Mouse (Mus musculus) forebrain, embryonic 13.5 days (tissue): Measurements from ENCODE around the gene Degs1. TPM values are rescaled to one million over a fixed set of nuclear protein-coding genes. Genes with fewer than 3 reads are reported as not detected.

Experiments
- ATAC-seq: fragments of 200-750 bp; cut with Nextera tagmentation; 2 replicates; pipeline ENCODE4 v1.8.0; 2017
- H3K27ac ChIP-seq: fragments of 300-500 bp; sonication (generic); 2 replicates; pipeline ENCODE4 v1.5.1; 2015; ENCODE audit warnings: inconsistent platforms, mild to moderate bottlenecking, moderate library complexity
- H3K27me3 ChIP-seq: fragments of 300-500 bp; sonication (generic); 2 replicates; pipeline ENCODE4 v1.6.1; 2015; ENCODE audit warnings: mild to moderate bottlenecking, inconsistent platforms
- H3K36me3 ChIP-seq: fragments of 300-500 bp; sonication (generic); 2 replicates; pipeline ENCODE4 v1.6.1; 2015; ENCODE audit warnings: mild to moderate bottlenecking, inconsistent platforms; ENCODE audit not compliant: poor library complexity, severe bottlenecking
- H3K4me1 ChIP-seq: fragments of 300-500 bp; sonication (generic); 2 replicates; pipeline ENCODE4 v1.6.1; 2015; ENCODE audit warnings: inconsistent platforms
- H3K4me2 ChIP-seq: fragments of 300-500 bp; sonication (generic); 2 replicates; pipeline ENCODE4 v1.6.1; 2015; ENCODE audit warnings: inconsistent platforms, mild to moderate bottlenecking, moderate library complexity
- H3K4me3 ChIP-seq: fragments of 300-500 bp; sonication (generic); 2 replicates; pipeline ENCODE4 v1.5.1; 2015; ENCODE audit warnings: mild to moderate bottlenecking, inconsistent platforms
- H3K9ac ChIP-seq: fragments of 300-500 bp; sonication (generic); 2 replicates; pipeline ENCODE4 v1.6.1; 2015; ENCODE audit warnings: mild to moderate bottlenecking, inconsistent platforms
- H3K9me3 ChIP-seq: fragments of 300-500 bp; sonication (generic); replicated peaks from 2 replicates; pipeline ENCODE4 v1.6.1; 2016; ENCODE audit warnings: inconsistent platforms
- WGBS: fragments of 180-500 bp; shearing (Covaris S2); methylation state at CpG from one replicate; pipeline ENCODE4 v1.1.7; 2015; 5-methylcytosine and 5-hydroxymethylcytosine counted together
- polyA plus RNA-seq: library from polyadenylated mRNA; unstranded; fragments of >200 nt; fragmentation: Nextera tagmentation; extraction: Ambion mirVana; gene quantifications from 2 replicates; pipeline ENCODE4 v1.2.1, GENCODE M21; 2015

The Degs1 gene
- polyA plus RNA-seq, 1 experiment from 2014 or later = 49.3 TPM

DNA sequence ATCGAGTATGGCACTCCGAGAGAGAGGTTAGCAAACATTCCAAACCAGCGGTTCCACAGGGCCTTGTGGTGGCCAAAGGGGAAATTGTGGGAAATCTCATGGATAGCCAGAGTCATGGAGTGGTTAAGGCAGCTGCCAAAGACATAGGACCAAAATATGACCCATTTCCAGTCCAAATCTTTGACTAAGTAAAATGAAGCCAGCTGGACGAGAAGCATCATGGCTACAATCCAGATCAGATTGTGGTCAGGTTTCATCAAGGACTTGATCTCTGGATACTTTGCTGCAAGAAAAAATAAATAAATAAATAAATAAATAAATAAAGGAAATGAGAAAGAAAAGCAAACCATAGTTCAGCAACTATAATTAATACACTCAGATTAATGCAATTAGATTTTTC is 3.2 kb downstream of the Degs1 start:
- Histone ChIP-seq H3K36me3 (peaks cover 42% of the 10 kb centered on the region), H3K9ac (no peak overlapping the region), H3K4me2 (no peak overlapping the region), H3K27me3 (peaks cover 9% of the 10 kb centered on the region), H3K4me1 (peaks cover 20% of the 10 kb centered on the region), H3K9me3 (no peaks in the 10 kb centered on the region), H3K27ac (no peak overlapping the region), H3K4me3 (no peak overlapping the region)
- WGBS = 94% methylated on average over 4 of the region's 4 CpGs
- ATAC-seq = no peak

DNA sequence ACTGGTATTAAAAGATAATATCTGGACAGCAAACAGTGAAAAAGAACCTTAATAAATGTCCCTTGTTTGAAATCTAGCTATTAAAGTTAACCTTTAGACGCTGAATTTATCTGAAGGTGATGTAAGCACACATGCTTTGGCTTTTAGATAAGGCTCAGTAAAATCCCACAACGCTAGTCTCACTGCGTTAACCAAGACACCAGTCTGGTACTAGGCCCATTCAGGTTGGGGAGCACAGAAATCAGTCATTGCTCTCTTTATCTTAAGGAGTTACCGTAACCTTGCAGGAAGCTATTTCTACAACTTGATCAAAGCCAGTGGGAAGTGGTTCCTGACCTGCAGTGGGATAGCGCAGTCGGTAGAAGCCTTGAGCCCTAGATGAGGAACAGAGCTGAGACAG is 7.5 kb downstream of the Degs1 start:
- no peak overlapping the region for H3K4me2 ChIP-seq
- no peaks in the 10 kb centered on the region for H3K27me3 ChIP-seq
- no peak overlapping the region for H3K27ac ChIP-seq
- WGBS = 93% methylated on average over 6 of the region's 6 CpGs
- H3K9ac ChIP-seq = no peak overlapping the region
- ATAC-seq = no peak
- no peaks in the 10 kb centered on the region for H3K4me1 ChIP-seq
- no peak overlapping the region for H3K4me3 ChIP-seq
- H3K36me3 ChIP-seq = peaks cover 49% of the 10 kb centered on the region
- no peaks in the 10 kb centered on the region for H3K9me3 ChIP-seq

DNA sequence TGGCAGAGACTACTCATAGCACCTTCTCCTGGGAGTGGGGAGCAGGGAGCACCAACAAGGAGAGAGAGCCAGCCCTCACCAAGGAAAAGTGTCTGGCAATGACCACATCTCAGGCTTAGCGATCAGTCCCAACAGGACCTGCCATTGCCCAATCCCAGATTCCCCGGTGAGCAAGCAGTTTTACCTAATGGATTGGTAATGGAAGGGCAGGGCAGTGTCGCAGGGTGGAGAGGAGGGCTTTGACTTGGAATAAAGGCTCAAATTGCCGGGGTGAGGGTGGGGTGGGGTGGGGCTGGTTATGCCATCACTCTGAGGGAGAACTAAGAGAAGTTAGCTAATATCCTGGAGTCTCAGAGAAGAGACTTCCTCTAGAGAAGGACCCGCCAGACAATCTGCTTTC is 11.0 kb downstream of the Degs1 start:
- Histone ChIP-seq H3K9ac (no peak overlapping the region), H3K27me3 (no peaks in the 10 kb centered on the region), H3K4me1 (peaks cover 14% of the 10 kb centered on the region), H3K36me3 (peaks cover 24% of the 10 kb centered on the region), H3K9me3 (no peaks in the 10 kb centered on the region), H3K4me2 (no peak overlapping the region), H3K27ac (no peak overlapping the region), H3K4me3 (no peak overlapping the region)
- ATAC-seq = no peak
- 86% methylated on average over 5 of the region's 5 CpGs for WGBS

DNA sequence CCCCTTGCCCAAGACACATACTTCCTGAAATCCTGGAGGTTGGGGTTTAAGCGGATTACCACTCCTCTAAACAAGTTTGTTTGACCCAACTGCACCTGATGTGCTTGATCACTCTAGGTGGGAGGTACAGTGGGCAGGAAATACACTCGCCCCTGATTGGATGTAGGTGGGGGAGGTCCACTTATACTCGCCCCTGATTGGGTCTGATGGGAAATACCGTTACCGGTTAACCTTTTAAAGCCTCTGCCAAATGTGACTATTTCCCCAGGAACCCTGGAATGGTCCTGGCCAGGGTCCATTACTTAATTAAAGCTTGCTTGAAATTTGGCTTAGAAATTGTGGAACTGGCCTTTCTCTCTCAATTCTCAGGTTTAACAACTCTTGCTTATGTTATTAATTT is 11.5 kb downstream of the Degs1 start:
- ATAC-seq = no peak
- no peak overlapping the region for H3K27ac ChIP-seq
- H3K27me3 ChIP-seq = no peaks in the 10 kb centered on the region
- H3K4me3 ChIP-seq = no peak overlapping the region
- H3K9ac ChIP-seq = no peak overlapping the region
- H3K36me3 ChIP-seq = peaks cover 20% of the 10 kb centered on the region
- no peak overlapping the region for H3K4me2 ChIP-seq
- H3K9me3 ChIP-seq = no peaks in the 10 kb centered on the region
- 83% methylated on average over 5 of the region's 5 CpGs for WGBS
- peaks cover 14% of the 10 kb centered on the region for H3K4me1 ChIP-seq

DNA sequence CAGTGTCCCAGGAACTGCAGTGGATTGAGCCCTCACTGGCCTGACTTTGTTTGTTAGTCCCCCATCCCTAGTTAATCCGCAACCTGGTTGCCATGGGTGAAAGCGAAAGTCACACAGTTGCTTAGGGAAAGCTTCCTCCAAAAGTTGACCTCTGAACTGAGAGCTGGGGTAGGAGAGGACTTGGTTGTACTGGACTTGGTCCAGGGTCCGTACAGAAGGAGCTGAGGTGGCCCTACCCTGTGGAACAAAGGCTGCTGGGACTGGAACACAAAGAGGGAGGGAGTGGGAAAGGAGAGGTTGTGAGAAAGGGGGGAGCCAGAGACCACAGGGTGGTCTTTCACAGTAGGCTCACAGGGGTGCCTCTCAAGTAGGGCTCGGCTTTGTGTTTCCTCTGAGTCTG is 14.3 kb downstream of the Degs1 start:
- Histone ChIP-seq H3K27ac (no peak overlapping the region), H3K9me3 (no peaks in the 10 kb centered on the region), H3K36me3 (peaks cover 4% of the 10 kb centered on the region; the same call in 1 of the 2 replicates), H3K4me1 (peaks cover 14% of the 10 kb centered on the region), H3K4me3 (no peak overlapping the region), H3K4me2 (no peak overlapping the region), H3K27me3 (no peaks in the 10 kb centered on the region), H3K9ac (no peak overlapping the region)
- peak; percentile 69; the same call in 1 of the 2 replicates for ATAC-seq
- 24% methylated on average over 4 of the region's 4 CpGs for WGBS

DNA sequence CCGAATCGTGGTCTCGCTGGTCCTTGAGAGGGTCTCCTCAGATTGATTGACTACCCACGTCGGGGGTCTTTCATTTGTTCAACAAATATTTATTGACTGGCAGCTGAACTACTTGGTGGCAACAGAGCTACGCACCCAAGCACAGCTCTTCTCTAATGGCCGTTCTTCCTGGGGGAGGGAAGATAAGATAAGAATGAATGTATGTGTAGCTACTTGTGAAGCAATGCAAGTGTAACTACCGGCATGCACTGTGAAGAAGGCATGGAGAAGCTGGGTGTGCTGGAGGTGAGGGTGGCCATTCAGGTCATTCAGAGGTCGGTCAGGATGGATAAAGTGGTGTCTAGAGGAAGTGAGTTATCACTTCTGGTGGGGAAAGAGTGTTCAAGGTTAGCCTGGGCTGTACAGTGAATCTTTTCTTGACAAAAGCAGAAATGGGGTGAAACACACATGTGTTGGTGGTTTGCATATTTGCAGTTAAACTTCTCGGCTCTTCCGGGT is 16.5 kb downstream of the Degs1 start:
- Histone ChIP-seq H3K4me2 (no peak overlapping the region), H3K4me3 (no peak overlapping the region), H3K27ac (no peak overlapping the region), H3K9ac (no peak overlapping the region), H3K36me3 (no peaks in the 10 kb centered on the region), H3K4me1 (peaks cover 14% of the 10 kb centered on the region), H3K9me3 (no peaks in the 10 kb centered on the region), H3K27me3 (no peaks in the 10 kb centered on the region)
- ATAC-seq = no peak
- WGBS = 94% methylated on average over 11 of the region's 11 CpGs

DNA sequence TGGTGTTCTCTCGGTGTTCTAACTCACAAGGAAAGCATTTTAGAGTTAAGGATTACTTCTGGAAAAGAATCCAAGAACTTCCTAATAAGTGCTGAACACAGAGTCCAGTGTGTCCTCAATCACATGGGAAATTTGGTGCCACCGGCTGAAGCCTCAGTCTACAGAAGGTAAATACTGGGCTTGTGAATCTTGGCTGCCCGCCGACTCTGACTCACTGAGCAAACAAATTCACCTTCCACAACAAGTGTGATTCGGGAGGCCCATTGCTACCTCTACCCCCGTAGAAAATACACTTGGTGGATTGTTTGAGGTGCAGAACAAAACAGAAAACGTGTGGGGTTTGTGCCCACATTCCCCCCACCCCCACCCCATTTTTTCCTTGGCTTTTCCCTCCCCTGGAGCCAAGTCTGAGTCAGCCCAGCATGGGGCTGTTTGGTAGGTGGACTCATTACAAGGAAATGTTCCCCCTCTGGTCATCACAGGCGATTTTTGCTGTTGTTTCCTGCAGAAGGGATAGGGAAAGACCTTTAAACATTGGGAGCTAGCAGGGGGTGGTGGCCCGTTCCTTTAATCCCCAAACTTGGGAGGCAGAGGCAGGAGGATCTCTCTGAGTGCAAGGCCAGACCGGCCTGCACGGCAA is 26.4 kb downstream of the Degs1 start:
- H3K27me3 ChIP-seq = no peaks in the 10 kb centered on the region
- 93% methylated on average over 11 of the region's 11 CpGs for WGBS
- no peak overlapping the region for H3K4me2 ChIP-seq
- peaks cover 9% of the 10 kb centered on the region for H3K4me1 ChIP-seq
- no peak overlapping the region for H3K9ac ChIP-seq
- no peak overlapping the region for H3K27ac ChIP-seq
- H3K36me3 ChIP-seq = no peaks in the 10 kb centered on the region
- no peak for ATAC-seq
- H3K4me3 ChIP-seq = no peak overlapping the region
- H3K9me3 ChIP-seq = no peaks in the 10 kb centered on the region

DNA sequence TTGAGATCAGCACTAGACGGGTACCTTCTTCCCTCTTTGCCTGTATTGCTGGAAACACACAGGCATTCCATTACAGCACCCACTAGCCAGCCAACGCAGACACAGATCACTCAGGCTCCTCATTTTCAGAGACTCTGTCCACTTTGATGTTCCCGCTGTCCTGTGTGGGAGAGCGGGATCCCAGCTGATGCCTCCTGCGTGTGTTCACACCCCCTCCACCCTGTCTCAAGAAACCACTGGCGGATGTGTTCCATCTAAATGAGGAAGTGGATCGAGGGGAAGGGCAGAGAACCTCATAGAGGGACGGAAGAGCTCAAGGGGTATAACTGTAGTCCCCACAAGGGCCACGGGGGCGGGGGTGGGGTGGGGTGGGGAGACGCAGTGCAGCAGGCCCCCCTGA is 27.6 kb downstream of the Degs1 start:
- Histone ChIP-seq H3K4me3 (no peak overlapping the region), H3K27ac (no peak overlapping the region), H3K4me2 (no peak overlapping the region), H3K9ac (no peak overlapping the region), H3K36me3 (no peaks in the 10 kb centered on the region), H3K27me3 (no peaks in the 10 kb centered on the region), H3K9me3 (no peaks in the 10 kb centered on the region), H3K4me1 (peaks cover 9% of the 10 kb centered on the region)
- WGBS = 88% methylated on average over 11 of the region's 11 CpGs
- no peak for ATAC-seq

DNA sequence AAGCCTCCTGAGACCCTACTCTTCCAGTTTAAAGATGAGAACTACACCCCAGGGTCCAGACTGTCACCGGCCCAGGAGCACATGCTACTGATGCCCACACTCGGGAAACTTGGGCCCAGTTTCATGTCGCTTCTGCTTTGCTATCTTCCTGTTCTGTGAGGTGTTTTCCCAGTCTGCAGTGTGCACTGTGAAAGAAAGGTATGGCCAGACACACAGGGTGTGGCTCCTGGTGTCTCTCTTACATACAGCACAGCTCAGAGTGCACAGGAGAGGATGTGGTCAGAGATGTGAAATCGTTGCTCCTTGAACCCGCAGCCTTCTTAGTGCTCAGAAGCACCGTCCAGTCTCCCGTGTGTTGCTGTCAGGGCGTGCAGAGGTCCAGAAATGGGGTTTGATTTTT is 28.0 kb downstream of the Degs1 start:
- Histone ChIP-seq H3K4me2 (no peak overlapping the region), H3K4me1 (peaks cover 12% of the 10 kb centered on the region), H3K9me3 (no peaks in the 10 kb centered on the region), H3K36me3 (no peaks in the 10 kb centered on the region), H3K27me3 (0 out of 2 replicates have a peak, but pooled peaks cover 3% of the 10 kb centered on the region), H3K9ac (no peak overlapping the region), H3K27ac (no peak overlapping the region), H3K4me3 (no peak overlapping the region)
- no peak for ATAC-seq
- 99% methylated on average over 8 of the region's 8 CpGs for WGBS

DNA sequence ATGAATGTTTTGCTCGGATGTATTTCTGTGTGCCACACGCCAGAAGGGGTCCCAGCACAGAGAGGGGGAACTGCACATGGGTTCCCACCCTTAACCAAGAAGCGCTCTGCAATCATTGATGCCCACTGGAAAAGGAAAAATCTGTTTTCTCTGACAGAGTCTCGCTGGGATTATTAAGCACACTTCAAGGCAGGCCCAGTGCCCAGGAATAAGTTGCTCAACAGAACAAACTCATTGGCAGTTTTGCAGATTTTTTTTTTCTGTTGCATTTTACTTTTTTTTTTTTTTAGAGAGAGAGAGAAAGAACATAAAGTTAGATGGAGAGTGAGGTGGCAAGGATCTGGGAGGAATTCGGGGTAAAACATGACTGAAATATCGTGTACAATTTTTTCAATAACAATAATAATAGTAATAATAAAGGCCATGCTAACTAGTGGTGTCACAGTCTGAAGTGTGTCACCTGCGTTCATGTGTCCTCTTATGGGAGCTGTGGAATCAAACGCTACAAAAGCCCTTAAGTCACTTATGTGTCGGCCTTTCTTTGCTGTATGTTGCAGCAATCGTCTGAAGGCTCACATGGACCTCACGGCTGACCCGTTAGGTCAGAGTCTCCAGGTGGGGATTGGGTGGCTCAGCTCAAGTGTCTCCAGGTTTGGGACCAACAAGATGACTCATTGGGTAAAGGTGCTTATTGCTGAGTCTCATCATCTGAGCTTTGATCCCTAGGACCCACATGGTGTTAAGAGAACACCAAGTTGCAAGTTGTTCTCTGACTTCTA is 28.7 kb downstream of the Degs1 start:
- Histone ChIP-seq H3K4me1 (peaks cover 18% of the 10 kb centered on the region), H3K27me3 (0 out of 2 replicates have a peak, but pooled peaks cover 3% of the 10 kb centered on the region), H3K36me3 (no peaks in the 10 kb centered on the region), H3K4me2 (no peak overlapping the region), H3K9ac (no peak overlapping the region), H3K27ac (no peak overlapping the region), H3K4me3 (no peak overlapping the region), H3K9me3 (no peaks in the 10 kb centered on the region)
- ATAC-seq = no peak
- 95% methylated on average over 12 of the region's 12 CpGs for WGBS

DNA sequence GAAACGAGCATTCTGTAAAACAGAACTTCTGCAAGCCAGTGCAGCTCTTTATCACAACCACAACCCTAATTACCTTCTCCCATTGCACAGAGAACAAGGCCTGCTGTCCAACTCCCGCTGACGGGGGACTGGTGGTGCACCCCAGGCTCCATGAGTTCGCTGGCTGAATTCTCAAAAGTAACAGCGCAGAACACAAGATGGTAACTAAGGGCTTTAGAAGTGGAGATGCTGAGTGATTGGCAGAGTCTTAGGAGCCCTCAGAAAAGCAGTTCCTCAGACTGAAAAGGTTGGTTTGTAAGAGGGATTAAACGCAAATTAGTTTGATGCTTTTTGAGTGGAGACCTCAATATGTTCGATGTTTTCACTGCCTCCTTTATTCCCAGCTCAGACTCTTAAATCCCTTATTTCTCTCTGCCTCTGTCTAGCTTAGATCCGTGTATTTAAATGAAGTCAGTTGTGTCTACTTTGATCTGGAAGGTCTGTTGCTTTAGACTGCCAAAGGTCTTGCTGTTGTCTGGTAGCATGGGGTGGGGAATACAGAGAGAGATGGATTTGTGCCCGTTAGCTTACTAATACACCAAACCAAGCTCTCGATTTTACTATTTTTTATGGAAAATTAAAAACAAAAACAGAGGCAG is 30.0 kb downstream of the Degs1 start:
- no peak overlapping the region for H3K4me2 ChIP-seq
- ATAC-seq = peak; percentile 87
- no peak overlapping the region for H3K27ac ChIP-seq
- no peak overlapping the region for H3K9ac ChIP-seq
- H3K4me1 ChIP-seq = peaks cover 23% of the 10 kb centered on the region
- WGBS = 7% methylated on average over 10 of the region's 10 CpGs
- 0 out of 2 replicates have a peak, but pooled peaks cover 3% of the 10 kb centered on the region for H3K27me3 ChIP-seq
- H3K4me3 ChIP-seq = no peak overlapping the region
- no peaks in the 10 kb centered on the region for H3K9me3 ChIP-seq
- no peaks in the 10 kb centered on the region for H3K36me3 ChIP-seq

DNA sequence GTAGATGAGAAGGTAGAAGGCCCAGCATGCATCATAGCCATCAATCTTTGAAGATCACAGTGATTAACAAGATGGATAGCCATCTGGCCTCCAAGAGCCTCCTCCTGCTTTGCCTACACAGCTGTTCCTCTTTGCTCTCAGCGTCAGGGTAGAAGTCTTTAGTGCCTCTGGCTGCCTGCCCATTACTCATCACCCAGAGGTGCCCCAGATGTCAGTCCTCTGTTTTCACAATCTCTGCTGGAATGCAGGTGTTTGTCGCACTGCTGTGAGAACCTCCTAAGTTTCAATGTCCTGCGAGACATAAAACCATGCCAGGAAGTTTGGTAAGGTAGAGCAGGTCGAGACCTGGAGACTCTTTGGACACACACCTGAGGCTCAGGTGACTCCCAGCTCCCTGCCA is 31.9 kb downstream of the Degs1 start:
- no peaks in the 10 kb centered on the region for H3K9me3 ChIP-seq
- no peak for ATAC-seq
- WGBS = 91% methylated on average over 4 of the region's 4 CpGs

More for the DNA sequence above, 31.9 kb downstream of the Degs1 start:
- Histone ChIP-seq H3K36me3 (no peaks in the 10 kb centered on the region), H3K9ac (no peak overlapping the region), H3K4me3 (no peak overlapping the region), H3K27ac (no peak overlapping the region), H3K4me2 (no peak overlapping the region), H3K4me1 (peaks cover 23% of the 10 kb centered on the region), H3K27me3 (0 out of 2 replicates have a peak, but pooled peaks cover 3% of the 10 kb centered on the region)
